Mouse (Mus musculus) adrenal gland, postnatal 36 days (tissue): Measurements from ENCODE around the gene Greb1. TPM values are rescaled to one million over a fixed set of nuclear protein-coding genes. Genes with fewer than 3 reads are reported as not detected.

Experiments
- DNase-seq, 2 experiments: peaks; one replicate each; pipeline ENCODE4 v3.0.0; 2021; ENCODE audit warnings: mixed read lengths in 1 of 2
- long read RNA-seq, 2 experiments: library from polyadenylated mRNA; stranded (forward); transcript quantifications; one replicate each; pipeline ENCODE4 v2.0.0; 2021; ENCODE audit warnings: borderline sequencing depth in 2 of 2
- total RNA-seq, 2 experiments: library from RNA; stranded (reverse); gene quantifications; 2 replicates each; pipeline ENCODE4 v1.2.3; 2021

Gene Greb1
- total RNA-seq: 10 to 100 TPM; 29.2 to 77.1 TPM
- long read RNA-seq, experiment 1, partial matches to known transcripts: 5 of 6 reads
- long read RNA-seq, experiment 1, other reads (novel, unspliced or antisense): 1 of 6 reads
- long read RNA-seq, experiment 2, partial matches to known transcripts: 1 of 1 reads
- long read RNA-seq, experiment 2, other reads (novel, unspliced or antisense): 0 of 1 reads

- peak; percentile 51 to 65 for DNase-seq
Measured at GRCm38 (mm10) chr12:16800259-16800958, at the start of gene Greb1. TSS of gene Greb1 (minus strand) at chr12:16800886.

- no peak for DNase-seq
Measured at GRCm38 (mm10) chr12:16849821-16850220, 49.1 kb upstream of the Greb1 start.

- DNase-seq: no peak
Measured at GRCm38 (mm10) chr12:16848501-16848900, 47.8 kb upstream of the Greb1 start.

GRCm38 (mm10) chr12:16847204-16847792 is 46.6 kb upstream of the Greb1 start:
- DNase-seq: peak in 1 of 2 experiments; percentile 39

- no peak for DNase-seq
Measured at GRCm38 (mm10) chr12:16844623-16845592, 44.2 kb upstream of the Greb1 start.

GRCm38 (mm10) chr12:16840842-16841782 is 40.4 kb upstream of the Greb1 start:
- DNase-seq: peak; percentile 76 to 77

- DNase-seq: peak; percentile 74 to 81
Measured at GRCm38 (mm10) chr12:16837766-16838165, 37.1 kb upstream of the Greb1 start.

- peak; percentile 68 for DNase-seq
Measured at GRCm38 (mm10) chr12:16836188-16836587, 35.5 kb upstream of the Greb1 start.

GRCm38 (mm10) chr12:16834701-16835100 is 34.0 kb upstream of the Greb1 start:
- DNase-seq: no peak

GRCm38 (mm10) chr12:16831071-16831470 is 30.4 kb upstream of the Greb1 start:
- DNase-seq: no peak

- peak; percentile 44 to 67 for DNase-seq
Measured at GRCm38 (mm10) chr12:16829785-16830184, 29.1 kb upstream of the Greb1 start.

- DNase-seq: peak; percentile 73 to 83
Measured at GRCm38 (mm10) chr12:16828505-16828904, 27.8 kb upstream of the Greb1 start.

- DNase-seq: no peak
Measured at GRCm38 (mm10) chr12:16823701-16824100, 23.0 kb upstream of the Greb1 start.

- peak; percentile 65 to 69 for DNase-seq
Measured at GRCm38 (mm10) chr12:16822181-16822734, 21.6 kb upstream of the Greb1 start.

GRCm38 (mm10) chr12:16820761-16821160 is 20.1 kb upstream of the Greb1 start:
- no peak for DNase-seq

GRCm38 (mm10) chr12:16818513-16818912 is 17.8 kb upstream of the Greb1 start:
- DNase-seq: no peak

GRCm38 (mm10) chr12:16817147-16817546 is 16.5 kb upstream of the Greb1 start:
- no peak for DNase-seq

- DNase-seq: peak in 1 of 2 experiments; percentile 18
Measured at GRCm38 (mm10) chr12:16811477-16811876, 10.8 kb upstream of the Greb1 start.

GRCm38 (mm10) chr12:16810525-16811431 is 10.1 kb upstream of the Greb1 start, which contains the start of gene E2f6:
TSS of gene E2f6 (plus strand) at chr12:16810963.
- DNase-seq: peak; percentile 83 to 89
